Mouse (Mus musculus): ENCODE measurements around the gene Adam19. TPM values are rescaled to one million over a fixed set of nuclear protein-coding genes. Genes with fewer than 3 reads are reported as not detected.

Gene Adam19
- polyA plus RNA-seq, 1 experiment from 2014 or later = 17.1 TPM

DNA sequence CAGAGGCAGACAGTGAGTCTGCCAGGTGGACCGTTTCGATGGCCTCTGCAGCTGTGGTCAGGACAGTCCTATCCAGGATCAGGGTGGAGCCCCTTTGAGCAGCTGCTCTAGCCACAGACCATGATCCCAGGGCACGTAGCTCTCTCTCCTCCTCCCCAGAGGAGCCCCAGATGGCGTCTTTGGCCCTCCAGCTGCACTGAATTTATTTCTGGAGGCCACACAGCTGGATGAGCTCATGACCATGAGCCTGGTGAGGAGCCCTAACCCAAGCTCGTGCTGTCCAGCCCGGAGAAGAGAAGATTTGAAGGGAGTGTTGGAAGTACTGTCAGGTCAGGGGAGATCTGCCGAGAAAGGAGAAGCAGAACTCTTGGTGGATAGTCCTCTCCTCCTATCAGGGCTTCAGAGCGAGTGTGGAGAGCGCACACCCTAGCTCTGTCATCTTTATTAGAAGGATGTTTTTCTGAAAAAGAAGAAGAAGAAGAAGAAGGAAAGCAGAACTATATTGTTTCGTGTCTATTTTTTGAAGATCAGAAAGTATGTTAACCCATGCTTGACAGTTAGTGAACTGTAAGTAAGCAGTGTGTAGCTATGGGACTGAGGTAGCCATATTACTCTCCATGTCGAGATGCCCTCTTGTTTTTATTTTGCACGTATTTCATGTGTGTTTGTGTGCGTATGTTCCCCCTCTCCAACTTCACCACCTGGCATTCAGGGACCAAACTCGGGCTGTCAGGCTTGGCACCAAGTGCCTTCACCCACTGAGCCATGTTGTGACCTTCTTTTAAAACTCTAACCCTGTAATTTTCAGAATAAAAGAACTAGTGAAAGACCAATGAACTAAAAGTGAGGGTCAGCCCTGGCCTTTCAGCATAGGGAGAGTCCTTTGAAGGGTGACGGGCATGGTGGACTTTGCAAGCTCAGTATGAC, 72.1 kb downstream of the Adam19 start:
- Histone ChIP-seq H3K4me1 (no peaks in the 10 kb centered on the region), H3K27ac (peak overlapping the region; percentile 48; the same call in 1 of the 2 replicates), H3K36me3 (peaks cover 23% of the 10 kb centered on the region), H3K4me3 (replicated peaks) (no peak overlapping the region), H3K9me3 (no peaks in the 10 kb centered on the region), H3K4me2 (no peak overlapping the region), H3K27me3 (replicated peaks) (no peaks in the 10 kb centered on the region), H3K9ac (no peak overlapping the region)
- WGBS = 66% methylated on average over 15 of the region's 15 CpGs
- peak; percentile 61; the same call in 1 of the 2 replicates for ATAC-seq (ENCODE audit: insufficient read depth, low FRiP score, low read depth)

DNA sequence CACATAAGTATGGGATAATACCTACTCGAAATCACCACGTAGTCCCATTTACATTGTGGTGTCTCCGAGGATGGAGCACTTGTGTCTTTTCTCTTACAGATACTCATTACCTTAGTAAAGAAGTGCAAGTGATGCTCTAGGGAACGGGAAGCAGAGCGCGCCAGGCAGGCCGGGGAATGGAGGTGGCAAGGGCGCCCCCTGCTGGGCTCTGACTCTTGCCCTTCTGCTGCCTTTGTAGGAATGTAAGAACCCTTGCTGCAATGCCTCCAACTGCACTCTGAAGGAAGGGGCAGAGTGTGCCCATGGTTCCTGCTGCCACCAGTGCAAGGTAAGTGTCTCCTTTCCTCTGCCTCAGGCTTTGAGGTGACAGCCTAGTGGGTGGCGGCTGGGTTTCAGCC, 72.8 kb downstream of the Adam19 start:
- Histone ChIP-seq H3K9me3 (no peaks in the 10 kb centered on the region), H3K4me1 (no peaks in the 10 kb centered on the region), H3K9ac (no peak overlapping the region), H3K36me3 (peaks cover 22% of the 10 kb centered on the region), H3K27me3 (replicated peaks) (no peaks in the 10 kb centered on the region), H3K27ac (0 out of 2 replicates have a peak overlapping the region, but pooled peaks have one; percentile 48), H3K4me2 (no peak overlapping the region), H3K4me3 (replicated peaks) (no peak overlapping the region)
- WGBS = 68% methylated on average over 9 of the region's 9 CpGs
- ATAC-seq (ENCODE audit: insufficient read depth, low FRiP score, low read depth) = no peak

DNA sequence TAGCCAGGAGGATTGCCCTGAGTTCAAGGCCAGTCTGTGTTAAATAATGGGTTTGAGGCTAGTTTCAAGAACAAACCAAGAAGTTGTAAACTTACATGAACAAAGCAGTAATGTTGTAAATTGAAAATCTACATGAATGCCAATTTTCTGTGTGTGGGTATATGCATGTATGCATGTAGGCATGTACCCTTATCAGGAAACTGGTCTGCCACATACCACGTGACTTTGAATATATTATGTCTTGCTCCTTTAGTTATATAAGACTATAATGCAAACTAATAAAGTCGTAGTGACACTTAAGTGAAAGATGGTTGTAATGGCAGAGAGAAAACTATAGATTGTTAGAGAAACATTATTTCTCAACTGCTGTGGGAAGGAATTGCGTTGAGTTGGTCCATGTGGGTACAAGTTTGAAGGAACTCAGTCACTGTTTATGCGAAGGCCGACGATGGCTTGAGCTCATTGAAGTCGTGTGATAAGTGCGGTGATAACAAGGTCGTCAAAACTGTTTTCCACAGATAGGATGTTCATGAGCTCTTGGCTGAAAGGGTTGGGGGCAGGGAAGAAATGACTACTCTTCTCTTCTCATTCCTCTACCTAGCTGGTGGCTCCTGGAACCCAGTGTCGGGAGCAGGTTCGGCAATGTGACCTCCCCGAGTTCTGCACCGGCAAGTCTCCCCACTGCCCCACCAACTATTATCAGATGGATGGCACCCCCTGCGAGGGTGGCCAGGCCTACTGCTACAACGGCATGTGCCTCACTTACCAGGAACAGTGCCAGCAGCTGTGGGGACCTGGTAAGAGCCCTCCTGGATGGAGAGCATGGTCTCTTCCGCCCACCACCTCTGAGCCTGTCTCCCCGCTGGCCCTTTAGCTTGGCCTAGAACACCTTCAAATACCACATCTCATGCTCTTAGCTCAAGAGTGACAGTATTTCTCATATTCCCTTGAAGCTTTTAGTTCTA, 75.5 kb downstream of the Adam19 start:
- H3K27me3 ChIP-seq (replicated peaks) = no peaks in the 10 kb centered on the region
- ATAC-seq (ENCODE audit: insufficient read depth, low FRiP score, low read depth) = no peak
- H3K27ac ChIP-seq = no peak overlapping the region
- 86% methylated on average over 17 of the region's 17 CpGs for WGBS
- H3K4me1 ChIP-seq = no peaks in the 10 kb centered on the region
- H3K9me3 ChIP-seq = no peaks in the 10 kb centered on the region
- H3K9ac ChIP-seq = no peak overlapping the region
- H3K4me2 ChIP-seq = no peak overlapping the region
- H3K36me3 ChIP-seq = peaks cover 20% of the 10 kb centered on the region
- no peak overlapping the region for H3K4me3 ChIP-seq (replicated peaks)

DNA sequence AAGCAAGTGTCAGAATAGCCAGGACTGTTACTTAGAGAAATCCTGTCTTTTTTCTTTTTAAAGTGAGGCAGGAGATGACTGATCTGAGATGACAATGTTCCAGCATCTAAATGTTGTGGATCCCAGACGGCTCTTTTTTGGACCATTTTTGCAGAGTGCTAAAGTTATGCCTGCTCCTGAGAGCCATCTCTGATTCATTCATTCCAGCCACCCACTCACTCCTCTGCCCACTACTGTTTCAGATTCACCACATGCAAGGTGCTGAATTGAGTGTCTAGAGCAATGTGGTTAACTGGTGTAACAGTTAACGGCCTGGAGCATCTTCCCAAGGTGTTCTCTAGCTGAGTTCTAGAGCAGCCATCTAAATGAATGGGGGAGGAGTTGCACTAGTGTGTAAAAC, 79.1 kb downstream of the Adam19 start:
- ATAC-seq (ENCODE audit: insufficient read depth, low FRiP score, low read depth) = no peak
- no peak overlapping the region for H3K9ac ChIP-seq
- H3K27me3 ChIP-seq (replicated peaks) = no peaks in the 10 kb centered on the region
- H3K27ac ChIP-seq = no peak overlapping the region
- no peak overlapping the region for H3K4me3 ChIP-seq (replicated peaks)
- H3K9me3 ChIP-seq = no peaks in the 10 kb centered on the region
- H3K4me1 ChIP-seq = no peaks in the 10 kb centered on the region
- peaks cover 40% of the 10 kb centered on the region for H3K36me3 ChIP-seq
- 87% methylated on average over 2 of the region's 2 CpGs for WGBS
- H3K4me2 ChIP-seq = no peak overlapping the region

GRCm38 (mm10) chr11:46143342-46143741, 87.5 kb downstream of the Adam19 start:
- H3K36me3 ChIP-seq = peaks cover 35% of the 10 kb centered on the region
- no peak for ATAC-seq (ENCODE audit: insufficient read depth, low FRiP score, low read depth)

DNA sequence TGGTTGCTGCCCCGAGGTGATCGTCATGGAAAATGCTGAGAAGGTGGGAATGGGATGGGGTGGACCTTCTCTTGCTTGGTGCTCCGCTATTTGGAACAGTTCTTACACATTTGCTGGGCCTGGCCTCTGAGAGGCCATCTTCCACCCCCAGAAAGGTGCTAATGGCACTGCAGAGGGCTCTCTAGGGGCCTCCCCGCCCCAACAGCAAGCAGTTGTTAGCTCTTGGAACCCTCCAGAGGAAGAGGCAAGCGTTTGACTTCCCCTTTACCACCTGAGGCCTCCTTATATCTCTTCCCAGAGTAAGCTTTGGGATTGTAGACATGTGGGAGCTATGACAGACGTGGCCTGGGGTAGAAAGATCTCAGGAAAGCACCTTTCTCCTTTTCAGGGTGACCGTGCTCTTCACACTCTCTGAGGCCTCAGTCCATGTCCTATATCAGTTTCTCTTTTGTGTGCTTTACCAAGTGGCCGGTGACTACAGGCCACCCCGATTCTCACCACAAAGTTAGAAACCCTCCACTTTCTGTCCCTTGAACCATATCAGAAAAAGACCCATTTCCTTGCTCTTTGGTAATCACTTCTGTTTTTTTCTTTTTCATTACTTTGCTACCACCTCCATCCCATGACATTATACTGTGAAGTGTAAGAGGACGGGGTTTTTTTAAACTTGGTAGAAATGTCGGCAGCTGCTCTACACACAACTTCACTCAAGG, 89.5 kb downstream of the Adam19 start:
- Histone ChIP-seq H3K4me2 (no peak overlapping the region), H3K27ac (no peak overlapping the region), H3K4me3 (replicated peaks) (no peak overlapping the region), H3K27me3 (replicated peaks) (no peaks in the 10 kb centered on the region), H3K9me3 (no peaks in the 10 kb centered on the region), H3K36me3 (peaks cover 23% of the 10 kb centered on the region), H3K4me1 (no peaks in the 10 kb centered on the region), H3K9ac (no peak overlapping the region)
- ATAC-seq (ENCODE audit: insufficient read depth, low FRiP score, low read depth) = no peak
- 89% methylated on average over 11 of the region's 11 CpGs for WGBS

More at GRCm38 (mm10) chr11:46143342-46143741, 87.5 kb downstream of the Adam19 start:
- WGBS = 74% methylated on average over 6 of the region's 6 CpGs
- H3K27me3 ChIP-seq (replicated peaks) = no peaks in the 10 kb centered on the region
- no peaks in the 10 kb centered on the region for H3K4me1 ChIP-seq
- H3K9ac ChIP-seq = no peak overlapping the region
- H3K27ac ChIP-seq = no peak overlapping the region
- H3K9me3 ChIP-seq = no peaks in the 10 kb centered on the region
- H3K4me2 ChIP-seq = no peak overlapping the region
- no peak overlapping the region for H3K4me3 ChIP-seq (replicated peaks)

DNA sequence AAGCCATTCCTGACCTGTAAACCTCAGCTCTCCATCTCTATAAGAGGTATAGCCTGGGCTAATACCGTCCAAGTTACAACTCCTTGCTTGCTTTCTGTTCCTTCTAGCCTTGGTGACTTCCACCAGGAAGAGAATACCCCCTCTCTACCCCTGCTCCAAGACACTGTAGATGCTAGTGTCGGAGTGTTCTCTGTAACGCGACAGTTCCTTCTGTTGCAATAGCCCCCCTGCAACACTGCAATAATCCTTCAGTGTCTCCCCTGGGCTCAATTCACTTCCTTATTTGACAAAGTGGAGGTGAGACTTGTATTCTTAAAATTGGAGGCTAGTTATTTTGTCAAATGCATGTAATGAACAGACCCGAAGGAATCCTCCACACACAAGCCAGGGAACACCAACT, 90.8 kb downstream of the Adam19 start:
- Histone ChIP-seq H3K27ac (no peak overlapping the region), H3K27me3 (replicated peaks) (no peaks in the 10 kb centered on the region), H3K4me1 (no peaks in the 10 kb centered on the region), H3K9me3 (no peaks in the 10 kb centered on the region), H3K4me2 (no peak overlapping the region), H3K36me3 (peaks cover 18% of the 10 kb centered on the region), H3K9ac (no peak overlapping the region), H3K4me3 (replicated peaks) (no peak overlapping the region)
- ATAC-seq (ENCODE audit: insufficient read depth, low FRiP score, low read depth) = no peak
- WGBS = 89% methylated on average over 5 of the region's 5 CpGs

DNA sequence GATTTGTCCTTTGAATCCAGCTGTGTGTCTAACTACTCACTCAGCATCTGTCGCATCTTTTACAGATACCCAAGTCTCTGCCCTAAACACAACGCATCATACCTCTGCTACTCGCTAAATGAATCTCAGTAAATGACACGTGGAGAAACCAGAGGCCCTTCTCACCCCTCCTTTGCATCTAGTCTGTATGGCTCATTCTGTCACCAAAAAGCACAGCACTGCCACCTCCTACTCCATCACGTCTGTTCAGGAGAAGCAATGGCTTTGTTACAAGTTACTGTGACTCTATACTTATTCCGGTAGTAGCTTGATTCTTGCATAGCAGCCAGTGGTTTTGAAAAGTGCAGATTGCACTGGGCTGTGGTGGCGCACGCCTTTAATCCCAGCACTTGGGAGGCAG, 101.2 kb downstream of the Adam19 start:
- ATAC-seq (ENCODE audit: insufficient read depth, low FRiP score, low read depth) = no peak
- no peaks in the 10 kb centered on the region for H3K36me3 ChIP-seq
- no peak overlapping the region for H3K4me3 ChIP-seq (replicated peaks)
- WGBS = 81% methylated on average over 8 of the region's 8 CpGs
- H3K9ac ChIP-seq = no peak overlapping the region
- H3K27me3 ChIP-seq (replicated peaks) = no peaks in the 10 kb centered on the region
- no peaks in the 10 kb centered on the region for H3K9me3 ChIP-seq
- no peak overlapping the region for H3K4me2 ChIP-seq
- H3K4me1 ChIP-seq = no peaks in the 10 kb centered on the region
- H3K27ac ChIP-seq = no peak overlapping the region

GRCm38 (mm10) chr11:46157462-46157861, 101.7 kb downstream of the Adam19 start:
- no peaks in the 10 kb centered on the region for H3K36me3 ChIP-seq
- no peaks in the 10 kb centered on the region for H3K9me3 ChIP-seq
- no peaks in the 10 kb centered on the region for H3K27me3 ChIP-seq (replicated peaks)
- H3K9ac ChIP-seq = no peak overlapping the region
- no peak for ATAC-seq (ENCODE audit: insufficient read depth, low FRiP score, low read depth)
- H3K27ac ChIP-seq = no peak overlapping the region
- H3K4me3 ChIP-seq (replicated peaks) = no peak overlapping the region
- H3K4me2 ChIP-seq = no peak overlapping the region
- no peaks in the 10 kb centered on the region for H3K4me1 ChIP-seq

DNA sequence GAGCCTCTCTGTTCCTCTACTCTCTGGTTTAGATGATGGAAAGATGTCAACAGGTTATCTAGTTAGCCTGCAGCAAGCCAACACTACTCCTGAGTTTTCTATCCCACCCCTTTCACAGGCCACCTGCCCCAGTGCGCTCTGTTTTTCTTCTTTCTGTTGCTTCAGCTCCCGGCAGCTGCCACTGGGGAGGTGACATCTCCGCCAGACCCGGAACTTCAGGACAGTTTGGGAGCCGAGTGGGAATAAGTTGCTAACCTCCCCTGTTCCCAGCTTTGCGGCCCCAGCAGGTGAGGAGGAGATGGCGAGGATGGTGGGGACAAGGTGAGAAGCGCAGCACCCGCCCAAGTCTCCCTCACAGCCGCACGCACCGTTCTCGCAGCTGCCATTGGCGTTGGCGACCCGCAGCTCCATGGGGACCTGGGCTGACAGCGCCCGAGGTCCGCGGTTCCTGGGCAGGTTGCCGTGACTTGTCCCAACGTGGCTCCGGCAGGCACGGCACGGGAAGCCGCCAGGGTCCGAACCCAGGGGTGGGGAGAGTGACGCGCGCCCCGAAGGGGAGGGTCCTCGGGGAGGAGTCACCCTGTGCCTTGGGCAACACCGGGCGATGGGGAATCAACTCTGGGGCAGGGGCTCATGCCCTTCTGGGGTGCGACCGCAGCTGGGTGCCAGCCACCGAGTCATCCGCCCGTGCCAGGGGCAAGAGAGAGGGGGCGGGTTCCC, 110.2 kb downstream of the Adam19 start, which contains the start of gene Nipal4:
Gene Nipal4, minus strand, starts transcription at position 643 of the 720 bp plus-strand sequence.
- Histone ChIP-seq H3K36me3 (no peaks in the 10 kb centered on the region), H3K4me3 (replicated peaks) (peak within 1 kb of the TSS; percentile 53), H3K27me3 (replicated peaks) (no peaks in the 10 kb centered on the region), H3K27ac (no peak within 1 kb of the TSS), H3K4me1 (0 out of 2 replicates have a peak, but pooled peaks cover 5% of the 10 kb centered on the region), H3K9me3 (no peaks in the 10 kb centered on the region), H3K9ac (peak within 1 kb of the TSS; percentile 16; the same call in 1 of the 2 replicates), H3K4me2 (peak within 1 kb of the TSS; percentile 84)
- ATAC-seq (ENCODE audit: insufficient read depth, low FRiP score, low read depth) = peak; percentile 60
- 1% methylated on average over 37 of the region's 40 CpGs for WGBS

GRCm38 (mm10) chr11:46168506-46168905, 112.7 kb downstream of the Adam19 start:
- WGBS = 86% methylated on average over 7 of the region's 7 CpGs
- no peak for ATAC-seq (ENCODE audit: insufficient read depth, low FRiP score, low read depth)
- Histone ChIP-seq H3K4me1 (0 out of 2 replicates have a peak, but pooled peaks cover 5% of the 10 kb centered on the region), H3K27me3 (replicated peaks) (no peaks in the 10 kb centered on the region), H3K4me2 (no peak overlapping the region), H3K27ac (no peak overlapping the region), H3K36me3 (no peaks in the 10 kb centered on the region), H3K9ac (no peak overlapping the region), H3K4me3 (replicated peaks) (no peak overlapping the region), H3K9me3 (no peaks in the 10 kb centered on the region)
